Mouse (Mus musculus) midbrain, embryonic 10.5 days (tissue): ENCODE measurements around the gene Ccdc14. TPM values are rescaled to one million over a fixed set of nuclear protein-coding genes. Genes with fewer than 3 reads are reported as not detected.
"Not testable (repeated sequence)": the region's sequence is repeated elsewhere in the genome, so short reads cannot be mapped to it uniquely, and the experiment has no call there.

Experiments
- DNase-seq: peaks from one replicate; pipeline ENCODE4 v3.0.0-alpha.2; 2017; ENCODE audit warnings: low spot score
- H3K27ac ChIP-seq: fragments of 300-500 bp; sonication (generic); replicated peaks from 2 replicates; pipeline ENCODE4 v1.5.1; 2016; ENCODE audit warnings: mild to moderate bottlenecking
- H3K27me3 ChIP-seq: fragments of 300-500 bp; sonication (generic); 2 replicates; pipeline ENCODE4 v1.6.1; 2016; ENCODE audit warnings: low read depth, mild to moderate bottlenecking; ENCODE audit not compliant: poor library complexity, severe bottlenecking
- H3K36me3 ChIP-seq: fragments of 300-500 bp; sonication (generic); 2 replicates; pipeline ENCODE4 v1.6.1; 2016; ENCODE audit warnings: mild to moderate bottlenecking, moderate library complexity
- H3K4me1 ChIP-seq: fragments of 300-500 bp; sonication (generic); 2 replicates; pipeline ENCODE4 v1.6.1; 2016
- H3K4me3 ChIP-seq: fragments of 300-500 bp; sonication (generic); 2 replicates; pipeline ENCODE4 v1.5.1; 2016; ENCODE audit warnings: mild to moderate bottlenecking, moderate library complexity
- H3K9me3 ChIP-seq: fragments of 300-500 bp; sonication (generic); replicated peaks from 2 replicates; pipeline ENCODE4 v1.6.1; 2016; ENCODE audit warnings: mild to moderate bottlenecking
- WGBS: fragments of 180-500 bp; shearing (Covaris S2); methylation state at CpG from one replicate; pipeline ENCODE4 v1.1.7; 2016; 5-methylcytosine and 5-hydroxymethylcytosine counted together
- polyA plus RNA-seq: library from polyadenylated mRNA; unstranded; fragments of >200 nt; fragmentation: Nextera tagmentation; extraction: Ambion mirVana; gene quantifications from 2 replicates; pipeline ENCODE4 v1.2.1, GENCODE M21; 2016

Gene Ccdc14
- polyA plus RNA-seq, 1 experiment from 2014 or later = 10.3 TPM

DNA sequence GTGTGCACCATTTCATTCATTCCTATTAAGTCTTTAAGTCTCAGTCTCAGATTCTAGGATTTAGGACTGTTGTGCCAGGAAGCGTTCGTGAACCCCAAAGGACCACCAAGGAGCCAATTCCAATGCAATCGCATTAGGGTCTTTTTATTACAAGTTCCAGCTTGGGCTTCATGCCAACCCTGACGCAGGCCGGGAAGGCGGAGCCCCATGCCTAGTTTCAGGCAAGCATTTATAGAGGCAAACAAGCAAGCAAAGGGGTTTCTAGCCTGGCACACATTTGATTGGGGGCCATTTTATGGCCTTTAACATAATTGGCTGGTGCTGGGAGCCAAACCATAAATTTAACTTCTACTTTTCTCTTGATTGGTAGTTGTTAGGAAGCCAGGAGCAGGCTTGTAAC, 16.1 kb upstream of the Ccdc14 start:
- Histone ChIP-seq H3K4me1 (peaks cover 11% of the 10 kb centered on the region; the same call in 1 of the 2 replicates), H3K4me3 (no peak overlapping the region), H3K9me3 (no peaks in the 10 kb centered on the region), H3K27ac (no peak overlapping the region), H3K36me3 (no peaks in the 10 kb centered on the region), H3K27me3 (peaks cover 18% of the 10 kb centered on the region)
- 95% methylated on average over 6 of the region's 6 CpGs for WGBS
- no peak for DNase-seq

GRCm38 (mm10) chr16:34681823-34682222, 8.6 kb upstream of the Ccdc14 start:
- no peaks in the 10 kb centered on the region for H3K4me1 ChIP-seq
- no peaks in the 10 kb centered on the region for H3K27me3 ChIP-seq
- H3K4me3 ChIP-seq = no peak overlapping the region
- H3K27ac ChIP-seq = no peak overlapping the region
- H3K9me3 ChIP-seq = no peaks in the 10 kb centered on the region
- no peaks in the 10 kb centered on the region for H3K36me3 ChIP-seq
- DNase-seq = no peak

DNA sequence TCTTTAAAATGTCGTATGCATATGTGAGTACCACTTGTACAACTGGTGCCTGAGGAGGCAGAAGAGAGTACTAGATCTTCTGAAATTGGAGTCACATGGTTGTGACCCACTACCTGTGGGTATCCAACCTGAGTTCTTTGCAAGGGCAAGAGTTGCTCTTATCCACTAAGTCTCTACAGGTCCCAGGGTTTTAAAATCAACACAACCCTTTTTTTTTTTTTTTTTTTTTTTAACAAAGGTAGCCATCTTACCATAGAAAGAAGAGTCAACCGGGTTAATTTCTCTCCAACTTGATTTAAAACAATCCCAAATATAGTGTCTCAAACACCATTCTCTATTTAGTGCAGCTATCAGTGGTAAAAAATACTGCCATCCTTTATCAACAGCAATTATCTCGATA, 537 bp upstream of the Ccdc14 start:
- 76% methylated on average over 3 of the region's 3 CpGs for WGBS
- Histone ChIP-seq H3K9me3 (no peaks in the 10 kb centered on the region), H3K36me3 (no peaks in the 10 kb centered on the region), H3K27ac (peak overlapping the region; percentile 90; the same call in 1 of the 2 replicates), H3K27me3 (no peaks in the 10 kb centered on the region), H3K4me1 (peaks cover 16% of the 10 kb centered on the region), H3K4me3 (peak overlapping the region; percentile 62)
- DNase-seq = no peak

DNA sequence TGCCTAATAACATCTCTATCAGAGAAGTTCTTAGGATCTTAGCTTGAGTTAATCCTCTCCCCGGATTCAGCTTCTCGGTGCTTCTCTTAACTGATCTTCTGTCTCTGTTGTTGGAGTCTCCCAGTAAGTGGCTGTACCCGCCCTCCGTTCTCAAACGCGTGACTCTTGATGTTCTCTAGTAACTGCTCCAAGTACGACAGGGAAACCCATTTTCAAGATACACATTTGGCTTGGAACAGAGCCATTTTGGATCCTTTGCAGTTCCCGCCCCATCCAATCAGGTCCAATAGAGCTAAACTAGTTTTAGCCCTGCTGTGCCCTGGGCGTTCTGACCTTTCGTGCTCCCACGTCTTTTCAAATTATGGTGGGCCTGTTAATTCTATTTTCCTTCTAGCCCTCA, 740 bp downstream of the Ccdc14 start:
- H3K36me3 ChIP-seq = peaks cover 12% of the 10 kb centered on the region
- no peak for DNase-seq
- H3K27me3 ChIP-seq = no peaks in the 10 kb centered on the region
- H3K9me3 ChIP-seq = no peaks in the 10 kb centered on the region
- peaks cover 16% of the 10 kb centered on the region for H3K4me1 ChIP-seq
- peak overlapping the region; percentile 62 for H3K4me3 ChIP-seq
- H3K27ac ChIP-seq = peak overlapping the region; percentile 90
- WGBS = 11% methylated on average over 11 of the region's 11 CpGs

DNA sequence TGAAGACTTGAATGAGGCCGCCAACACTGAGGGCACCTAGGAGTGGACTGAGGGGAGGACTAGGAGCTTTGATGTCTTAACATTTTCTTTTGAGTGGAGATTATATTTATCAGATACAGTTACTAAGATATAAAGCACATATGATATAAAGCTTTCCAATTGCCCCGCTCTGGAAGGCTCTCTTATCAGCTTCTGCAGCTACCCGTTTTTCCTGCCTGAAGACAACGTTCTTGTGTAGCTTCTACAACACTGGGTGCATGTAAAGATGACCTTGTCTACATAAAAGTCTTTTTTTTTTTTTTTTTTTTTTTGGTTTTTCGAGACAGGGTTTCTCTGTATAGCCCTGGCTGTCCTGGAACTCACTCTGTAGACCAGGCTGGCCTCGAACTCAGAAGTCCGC, 4.1 kb downstream of the Ccdc14 start:
- Histone ChIP-seq H3K36me3 (peaks cover 44% of the 10 kb centered on the region), H3K27me3 (no peaks in the 10 kb centered on the region), H3K4me1 (peaks cover 16% of the 10 kb centered on the region), H3K27ac (no peak overlapping the region), H3K9me3 (no peaks in the 10 kb centered on the region), H3K4me3 (no peak overlapping the region)
- WGBS = 94% methylated on average over 6 of the region's 7 CpGs
- no peak for DNase-seq

DNA sequence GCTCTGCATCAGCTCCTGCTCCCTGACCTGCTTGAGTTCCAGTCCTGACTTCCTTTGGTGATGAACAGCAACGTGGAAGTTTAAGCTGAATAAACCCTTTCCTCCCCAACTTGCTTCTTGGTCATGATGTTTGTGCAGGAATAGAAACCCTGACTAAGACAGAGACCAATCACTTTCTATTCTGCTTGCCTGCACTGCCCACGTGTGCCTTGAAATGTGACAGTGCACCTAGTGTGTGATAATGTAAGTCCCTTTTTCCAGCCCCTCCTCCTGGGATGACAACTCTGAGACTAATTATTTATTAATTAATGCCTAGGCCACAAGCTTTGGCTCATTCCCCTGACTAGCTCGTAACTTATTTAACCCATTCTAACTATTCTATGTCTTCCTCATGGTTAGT, 8.3 kb downstream of the Ccdc14 start:
- H3K27ac ChIP-seq, H3K4me1 ChIP-seq, DNase-seq, H3K9me3 ChIP-seq, H3K4me3 ChIP-seq, H3K27me3 ChIP-seq: not testable (repeated sequence)
- WGBS = 87% methylated on average over 3 of the region's 3 CpGs
- H3K36me3 ChIP-seq = peaks cover 58% of the 10 kb centered on the region

DNA sequence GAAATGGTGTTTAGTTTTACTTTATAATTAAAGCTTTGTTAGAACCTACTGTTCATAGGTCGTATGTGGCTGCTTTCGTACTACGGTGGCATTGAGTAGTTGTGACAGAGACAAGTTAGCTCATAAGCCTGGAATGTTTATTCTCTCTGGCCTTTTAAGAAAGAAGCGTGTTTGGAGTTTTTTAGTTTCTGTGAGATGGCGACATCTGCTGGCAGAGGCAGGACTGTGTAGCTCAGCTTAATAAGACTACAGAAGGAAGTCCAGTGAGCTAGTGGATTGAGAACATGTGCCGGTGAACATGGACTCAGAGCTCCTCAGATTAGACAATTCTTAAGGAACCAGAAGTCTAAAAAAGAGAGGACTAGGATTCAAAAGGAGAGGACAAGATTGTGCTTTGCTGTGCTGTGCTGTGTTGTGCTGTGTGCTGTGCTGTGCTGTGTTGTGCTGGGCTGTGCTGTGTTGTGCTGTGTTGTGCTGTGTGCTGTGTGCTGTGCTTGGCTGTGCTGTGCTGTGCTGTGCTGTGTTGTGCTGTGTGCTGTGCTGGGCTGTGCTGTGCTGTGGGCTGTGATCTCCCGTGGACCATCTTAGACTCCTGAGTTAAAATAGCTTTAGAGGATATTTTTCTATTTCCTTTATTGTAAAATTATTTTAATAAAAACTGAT, 9.9 kb downstream of the Ccdc14 start:
- H3K27ac ChIP-seq = no peak overlapping the region
- peaks cover 70% of the 10 kb centered on the region for H3K36me3 ChIP-seq
- H3K27me3 ChIP-seq = no peaks in the 10 kb centered on the region
- peak; percentile 65 for DNase-seq
- 49% methylated on average over 7 of the region's 7 CpGs for WGBS
- H3K9me3 ChIP-seq = no peaks in the 10 kb centered on the region
- H3K4me3 ChIP-seq = no peak overlapping the region
- no peaks in the 10 kb centered on the region for H3K4me1 ChIP-seq

DNA sequence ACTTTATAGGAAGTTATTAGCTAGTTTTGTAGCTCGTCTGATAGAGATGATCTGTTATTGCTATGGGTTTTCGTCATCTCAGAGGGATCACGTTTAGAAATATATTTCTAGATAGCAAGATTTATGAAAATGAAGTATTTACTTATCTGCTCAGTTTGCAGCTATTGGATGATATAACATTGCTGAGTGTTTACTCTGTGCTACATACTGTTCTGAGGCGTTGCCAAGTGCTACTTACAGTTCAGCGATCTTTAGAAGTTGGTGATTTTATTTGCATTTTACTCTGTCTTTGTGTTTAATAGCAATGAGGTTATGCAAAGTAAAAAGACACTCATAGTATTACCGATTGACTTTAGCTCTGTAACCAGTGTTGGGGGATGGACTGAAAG, 10.4 kb downstream of the Ccdc14 start:
- Histone ChIP-seq H3K27me3 (no peaks in the 10 kb centered on the region), H3K36me3 (peaks cover 70% of the 10 kb centered on the region), H3K4me1 (no peaks in the 10 kb centered on the region), H3K4me3 (no peak overlapping the region), H3K27ac (no peak overlapping the region), H3K9me3 (no peaks in the 10 kb centered on the region)
- no peak for DNase-seq
- 90% methylated on average over 6 of the region's 6 CpGs for whole genome bisulfite sequencing

DNA sequence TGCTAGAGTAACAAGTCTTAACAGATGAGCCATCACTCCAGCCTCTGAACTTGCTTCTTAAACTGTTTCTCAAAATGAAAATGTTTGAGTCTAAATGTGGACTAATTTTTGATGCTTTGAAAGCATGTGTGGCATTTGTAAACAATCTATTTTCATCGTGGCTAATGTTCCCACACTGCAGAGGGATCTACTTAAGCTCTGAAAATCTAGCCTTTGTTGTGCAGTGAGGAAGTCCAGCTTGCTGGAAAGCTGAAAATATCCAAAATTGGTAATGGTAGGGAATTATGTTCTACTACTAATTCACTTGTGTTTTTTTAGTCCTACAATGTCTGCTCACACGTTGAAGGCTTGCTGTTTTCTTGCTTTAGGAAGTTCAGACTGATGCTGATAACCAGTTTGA, 15.6 kb downstream of the Ccdc14 start:
- no peaks in the 10 kb centered on the region for H3K9me3 ChIP-seq
- WGBS = 95% methylated on average over 2 of the region's 2 CpGs
- peaks cover 82% of the 10 kb centered on the region for H3K36me3 ChIP-seq
- H3K27ac ChIP-seq = no peak overlapping the region
- no peak for DNase-seq
- no peak overlapping the region for H3K4me3 ChIP-seq
- no peaks in the 10 kb centered on the region for H3K27me3 ChIP-seq
- no peaks in the 10 kb centered on the region for H3K4me1 ChIP-seq

DNA sequence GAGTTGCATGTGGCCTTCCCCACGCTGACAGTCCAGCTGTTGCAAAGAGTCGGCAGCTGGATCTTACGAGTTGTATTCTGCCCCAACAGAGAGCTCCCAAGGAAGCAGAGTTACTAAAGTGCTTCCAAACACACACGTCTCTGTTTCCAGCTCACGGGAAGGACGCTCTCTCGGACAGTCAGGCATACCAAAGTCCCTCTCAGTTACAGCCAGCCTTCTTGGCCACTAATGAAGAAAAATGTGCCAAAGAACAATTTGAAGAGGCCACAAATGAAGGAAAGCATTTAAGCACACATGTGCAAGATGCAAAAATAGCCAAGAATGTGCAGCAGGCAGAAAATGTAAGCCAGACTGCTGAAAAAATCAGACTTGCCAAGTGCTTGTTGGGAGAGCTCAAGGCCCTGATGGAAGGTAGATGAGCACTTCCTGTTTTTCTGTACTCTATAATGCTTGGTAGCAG, 16.1 kb downstream of the Ccdc14 start:
- no peaks in the 10 kb centered on the region for H3K27me3 ChIP-seq
- WGBS = 93% methylated on average over 7 of the region's 7 CpGs
- DNase-seq = no peak
- peaks cover 81% of the 10 kb centered on the region for H3K36me3 ChIP-seq
- no peak overlapping the region for H3K4me3 ChIP-seq
- H3K9me3 ChIP-seq = no peaks in the 10 kb centered on the region
- H3K4me1 ChIP-seq = no peaks in the 10 kb centered on the region
- H3K27ac ChIP-seq = no peak overlapping the region

DNA sequence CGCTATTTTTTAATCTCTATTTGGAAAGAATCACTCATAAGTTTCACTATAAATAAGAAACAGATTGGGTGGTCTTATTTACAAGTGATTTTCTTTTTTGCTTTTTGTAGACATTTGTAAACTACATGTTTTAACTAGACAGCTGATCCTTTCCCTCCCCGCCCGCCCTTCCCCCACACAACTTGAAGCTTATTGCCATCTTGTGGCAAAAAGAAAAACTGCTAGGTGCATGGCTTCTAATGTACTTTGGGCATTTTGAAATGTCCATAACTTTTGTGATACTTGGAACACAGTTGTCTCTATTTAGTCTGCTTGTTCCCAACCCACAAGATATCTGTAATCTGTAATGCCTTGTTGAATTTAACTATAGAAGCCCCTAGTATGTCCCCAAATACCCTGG, 21.1 kb downstream of the Ccdc14 start:
- Histone ChIP-seq H3K4me3 (no peak overlapping the region), H3K27ac (no peak overlapping the region), H3K27me3 (no peaks in the 10 kb centered on the region), H3K4me1 (no peaks in the 10 kb centered on the region), H3K36me3 (peaks cover 75% of the 10 kb centered on the region), H3K9me3 (no peaks in the 10 kb centered on the region)
- 79% methylated on average over 3 of the region's 3 CpGs for WGBS
- no peak for DNase-seq

- Histone ChIP-seq H3K9me3 (0 out of 2 replicates have a peak, but pooled peaks cover 7% of the 10 kb centered on the region), H3K36me3 (peaks cover 50% of the 10 kb centered on the region)
- 95% methylated on average over 3 of the region's 3 CpGs for WGBS
These were observed 34.7 kb downstream of the Ccdc14 start for GRCm38 (mm10) chr16:34725156-34725555.

DNA sequence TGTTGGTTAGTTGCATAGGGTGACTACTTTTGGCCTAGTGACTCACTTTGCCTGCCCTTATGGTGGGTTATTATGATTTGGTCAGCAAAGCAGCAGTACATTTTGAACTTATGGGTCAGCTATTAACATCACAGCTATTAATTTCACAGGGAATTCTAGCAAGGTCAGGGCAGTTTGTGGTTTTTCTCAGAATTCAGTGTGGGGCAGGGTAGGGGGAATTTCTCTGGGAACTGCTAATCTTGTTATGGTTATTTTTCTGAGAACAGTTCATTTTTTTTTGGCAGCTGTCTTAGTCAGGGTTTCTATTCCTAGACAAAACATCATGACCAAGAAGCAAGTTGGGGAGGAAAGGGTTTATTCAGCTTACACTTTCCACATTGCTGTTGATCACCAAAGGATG, 38.2 kb downstream of the Ccdc14 start:
- H3K27ac ChIP-seq, H3K27me3 ChIP-seq, H3K4me1 ChIP-seq, H3K4me3 ChIP-seq, DNase-seq, H3K9me3 ChIP-seq: not testable (repeated sequence)
- peaks cover 24% of the 10 kb centered on the region for H3K36me3 ChIP-seq

More at GRCm38 (mm10) chr16:34725156-34725555, 34.7 kb downstream of the Ccdc14 start:
- Histone ChIP-seq H3K27me3 (no peaks in the 10 kb centered on the region), H3K27ac (no peak overlapping the region), H3K4me1 (no peaks in the 10 kb centered on the region), H3K4me3 (no peak overlapping the region)
- DNase-seq = no peak

GRCm38 (mm10) chr16:34729371-34729770, 39.0 kb downstream of the Ccdc14 start:
- no peak for DNase-seq
- 0 out of 2 replicates have a peak, but pooled peaks cover 9% of the 10 kb centered on the region for H3K9me3 ChIP-seq
- no peak overlapping the region for H3K27ac ChIP-seq
- WGBS = 83% methylated on average over 1 of the region's 1 CpGs
- no peak overlapping the region for H3K4me3 ChIP-seq
- H3K4me1 ChIP-seq = no peaks in the 10 kb centered on the region
- H3K27me3 ChIP-seq = no peaks in the 10 kb centered on the region
- H3K36me3 ChIP-seq = peaks cover 17% of the 10 kb centered on the region
